Mouse (Mus musculus): ENCODE measurements around the gene Vps37b. TPM values are rescaled to one million over a fixed set of nuclear protein-coding genes. Genes with fewer than 3 reads are reported as not detected.

Vps37b gene
- total RNA-seq (2014; rRNA removed; ENCODE audit: low replicate concordance) (51.4 and 59.6 TPM in 2 replicates), polyA plus RNA-seq (2015; fragmentation: Nextera tagmentation; extraction: Ambion mirVana) (44.5 and 55.7 TPM in 2 replicates)

DNA sequence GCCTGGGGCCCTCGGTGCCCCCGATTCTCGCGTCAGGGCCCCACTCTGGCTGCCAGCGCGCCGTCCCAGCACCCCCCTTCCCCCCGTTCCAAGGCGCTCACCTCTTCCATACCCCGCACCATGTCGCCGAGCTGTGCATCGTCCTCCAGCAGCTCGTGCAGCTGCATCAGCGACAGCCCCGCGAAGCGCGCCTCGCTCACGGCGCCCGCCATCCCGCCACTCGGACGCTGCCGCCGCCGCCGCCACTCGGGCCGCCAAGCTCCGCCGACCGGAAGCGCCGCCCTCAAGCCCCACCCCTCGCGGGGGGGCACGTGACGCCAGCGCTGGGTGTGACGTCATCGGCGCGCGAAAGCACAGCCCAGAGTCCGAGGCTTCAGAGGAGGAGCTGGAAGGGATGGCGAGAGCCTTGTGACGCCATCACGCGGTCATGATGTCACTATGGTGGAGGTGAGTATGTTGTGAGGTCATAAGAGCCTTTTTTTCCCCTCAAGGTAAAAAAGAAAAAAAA, at the start of gene Vps37b:
Gene Vps37b, minus strand, starts transcription at position 270 of the 508 bp plus-strand sequence.
- ATAC-seq (ENCODE audit: insufficient read depth, low read depth) (peak; percentile 86), DNase-seq (ENCODE audit: low spot score) (peak; percentile 73)
- H3K4me1 ChIP-seq (ENCODE audit: control insufficient read depth, insufficient read depth), result peaks cover 39% of the 10 kb centered on the region
- H3K27me3 ChIP-seq (ENCODE audit: control insufficient read depth, insufficient read depth, low read length), result no peaks in the 10 kb centered on the region
- peak within 1 kb of the TSS; percentile 98 for H3K9ac ChIP-seq (replicated peaks; ENCODE audit: low read depth, low read length)
- H3K36me3 ChIP-seq (replicated peaks; ENCODE audit: control insufficient read depth, insufficient read depth, low read length), result no peaks in the 10 kb centered on the region
- WGBS, result under 1% methylated on average over 52 of the region's 52 CpGs
- H3K9me3 ChIP-seq (replicated peaks; ENCODE audit: control insufficient read depth, low read length), result no peaks in the 10 kb centered on the region
- H3K4me2 ChIP-seq (ENCODE audit: low read depth, low read length), result peak within 1 kb of the TSS; percentile 95
- H3K27ac ChIP-seq (ENCODE audit: low read depth), result peak within 1 kb of the TSS; percentile 98
- TF ChIP-seq CTCF (IDR thresholded peaks at IDR 0.05; ENCODE audit: low read depth) (no peak), EP300 (IDR thresholded peaks at IDR 0.05; ENCODE audit: low read depth) (no peak)
- H3K4me3 ChIP-seq (ENCODE audit: low read depth, low read length), result peak within 1 kb of the TSS; percentile 97

DNA sequence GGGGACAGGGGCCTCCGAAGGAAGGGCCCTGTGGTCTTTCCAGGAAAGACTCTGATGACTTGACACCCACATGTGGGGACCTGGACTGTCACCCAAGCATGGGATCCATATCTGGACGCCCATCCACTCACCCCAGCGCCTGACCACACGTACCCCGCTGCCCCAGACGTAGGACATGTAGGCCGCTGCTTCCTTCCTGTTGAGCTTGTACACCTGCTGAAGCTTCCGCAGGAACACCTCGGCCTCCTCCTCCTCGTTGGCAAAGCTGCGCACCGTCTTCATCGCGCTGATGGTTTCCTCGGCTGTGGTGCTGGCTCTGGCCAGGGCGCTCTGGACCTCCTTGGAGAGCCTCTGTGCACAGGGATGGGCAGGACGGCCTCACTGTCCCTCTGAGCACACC, 47.8 kb upstream of the Vps37b start:
- ATAC-seq (ENCODE audit: insufficient read depth, low read depth), result no peak
- Histone ChIP-seq H3K9me3 (replicated peaks; ENCODE audit: control insufficient read depth, low read length) (no peaks in the 10 kb centered on the region), H3K27me3 (ENCODE audit: control insufficient read depth, insufficient read depth, low read length) (no peaks in the 10 kb centered on the region), H3K4me2 (ENCODE audit: low read depth, low read length) (no peak overlapping the region; the same call in 1 of the 2 replicates), H3K9ac (replicated peaks; ENCODE audit: low read depth, low read length) (no peak overlapping the region), H3K4me3 (ENCODE audit: low read depth, low read length) (no peak overlapping the region), H3K36me3 (replicated peaks; ENCODE audit: control insufficient read depth, insufficient read depth, low read length) (no peaks in the 10 kb centered on the region), H3K4me1 (ENCODE audit: control insufficient read depth, insufficient read depth) (peaks cover 8% of the 10 kb centered on the region), H3K27ac (ENCODE audit: low read depth) (no peak overlapping the region; the same call in 1 of the 2 replicates)
- TF ChIP-seq CTCF (IDR thresholded peaks at IDR 0.05; ENCODE audit: low read depth), result no peak
- TF ChIP-seq EP300 (IDR thresholded peaks at IDR 0.05; ENCODE audit: low read depth), result no peak
- DNase-seq (ENCODE audit: low spot score), result no peak
- WGBS, result 88% methylated on average over 17 of the region's 17 CpGs

DNA sequence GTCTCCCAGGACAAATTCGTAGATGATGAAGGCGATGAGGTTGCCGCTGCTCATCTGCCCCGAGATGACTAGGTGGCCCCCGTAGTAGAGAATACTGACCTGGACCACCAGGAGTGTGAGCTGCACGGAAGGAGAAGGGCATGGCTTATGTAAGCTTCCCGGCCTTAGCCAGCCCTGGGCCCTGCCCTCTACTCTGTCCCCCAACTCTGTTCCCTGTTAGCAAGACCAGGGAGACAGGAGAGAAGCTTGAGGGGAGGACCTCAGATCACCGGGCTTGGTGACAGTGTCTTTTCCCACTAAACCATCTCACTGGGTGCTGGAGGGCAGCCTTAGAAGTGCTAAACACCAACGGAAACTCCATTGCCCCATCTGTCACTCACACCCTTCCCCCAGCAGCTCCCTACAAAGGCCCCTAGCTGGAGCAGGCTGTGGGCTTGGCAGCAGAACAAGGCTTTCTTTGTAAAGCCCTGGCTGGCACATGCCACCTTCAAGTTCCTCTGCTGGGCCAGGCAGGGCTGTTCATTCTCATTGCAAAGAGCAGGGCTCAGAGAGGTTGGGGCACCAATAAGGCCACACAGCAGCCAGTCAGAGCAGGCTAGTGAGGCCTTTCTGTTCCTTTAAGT, 46.8 kb upstream of the Vps37b start:
- Histone ChIP-seq H3K27me3 (ENCODE audit: control insufficient read depth, insufficient read depth, low read length) (no peaks in the 10 kb centered on the region), H3K4me1 (ENCODE audit: control insufficient read depth, insufficient read depth) (peaks cover 8% of the 10 kb centered on the region), H3K9me3 (replicated peaks; ENCODE audit: control insufficient read depth, low read length) (no peaks in the 10 kb centered on the region), H3K27ac (ENCODE audit: low read depth) (peak overlapping the region; percentile 27; the same call in 1 of the 2 replicates), H3K36me3 (replicated peaks; ENCODE audit: control insufficient read depth, insufficient read depth, low read length) (no peaks in the 10 kb centered on the region), H3K4me2 (ENCODE audit: low read depth, low read length) (peak overlapping the region; percentile 6; the same call in 1 of the 2 replicates), H3K9ac (replicated peaks; ENCODE audit: low read depth, low read length) (no peak overlapping the region; the same call in 1 of the 2 replicates), H3K4me3 (ENCODE audit: low read depth, low read length) (no peak overlapping the region)
- TF ChIP-seq EP300 (IDR thresholded peaks at IDR 0.05; ENCODE audit: low read depth) (no peak), CTCF (IDR thresholded peaks at IDR 0.05; ENCODE audit: low read depth) (no peak)
- DNase-seq (ENCODE audit: low spot score) (no peak), ATAC-seq (ENCODE audit: insufficient read depth, low read depth) (0 out of 2 replicates have a peak, but pooled peaks have one; percentile 21)
- 63% methylated on average over 9 of the region's 9 CpGs for WGBS

DNA sequence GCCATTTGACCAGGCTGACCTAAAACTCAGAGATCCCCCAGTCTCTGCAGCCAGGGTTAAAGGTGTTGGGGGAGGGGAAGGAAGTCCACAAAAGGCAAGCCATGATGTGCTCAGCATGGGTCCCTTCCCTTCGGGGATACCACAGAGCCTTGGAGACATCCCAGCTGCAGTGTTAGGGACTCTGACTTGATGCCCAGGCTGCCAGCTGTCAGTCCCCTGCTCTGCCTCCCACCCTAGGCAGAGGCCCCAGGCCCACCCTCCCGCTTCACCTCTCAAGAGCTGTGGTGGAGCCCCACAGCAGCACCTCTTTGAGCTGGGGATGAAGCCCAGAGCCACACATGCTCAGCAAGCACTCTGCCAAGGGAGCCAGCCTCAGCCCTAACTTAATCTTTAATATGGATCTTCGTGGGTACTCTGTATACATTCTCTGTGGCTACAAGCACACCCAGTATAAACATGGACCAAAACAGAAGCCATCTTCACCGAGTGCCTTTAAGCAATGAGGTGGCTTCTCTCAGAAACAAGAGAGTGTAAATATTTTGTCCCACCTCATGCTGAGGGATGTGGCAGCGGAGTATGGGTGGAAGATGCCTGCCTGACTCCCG, 45.9 kb upstream of the Vps37b start:
- H3K4me3 ChIP-seq (ENCODE audit: low read depth, low read length), result no peak overlapping the region
- no peak overlapping the region; the same call in 1 of the 2 replicates for H3K27ac ChIP-seq (ENCODE audit: low read depth)
- no peak overlapping the region for H3K9ac ChIP-seq (replicated peaks; ENCODE audit: low read depth, low read length)
- H3K36me3 ChIP-seq (replicated peaks; ENCODE audit: control insufficient read depth, insufficient read depth, low read length), result no peaks in the 10 kb centered on the region
- ATAC-seq (ENCODE audit: insufficient read depth, low read depth), result no peak
- peaks cover 14% of the 10 kb centered on the region for H3K4me1 ChIP-seq (ENCODE audit: control insufficient read depth, insufficient read depth)
- TF ChIP-seq CTCF (IDR thresholded peaks at IDR 0.05; ENCODE audit: low read depth), result no peak
- no peak for TF ChIP-seq EP300 (IDR thresholded peaks at IDR 0.05; ENCODE audit: low read depth)
- no peak overlapping the region for H3K4me2 ChIP-seq (ENCODE audit: low read depth, low read length)
- no peaks in the 10 kb centered on the region for H3K9me3 ChIP-seq (replicated peaks; ENCODE audit: control insufficient read depth, low read length)
- DNase-seq (ENCODE audit: low spot score), result no peak
- WGBS, result 78% methylated on average over 6 of the region's 6 CpGs
- no peaks in the 10 kb centered on the region for H3K27me3 ChIP-seq (ENCODE audit: control insufficient read depth, insufficient read depth, low read length)

DNA sequence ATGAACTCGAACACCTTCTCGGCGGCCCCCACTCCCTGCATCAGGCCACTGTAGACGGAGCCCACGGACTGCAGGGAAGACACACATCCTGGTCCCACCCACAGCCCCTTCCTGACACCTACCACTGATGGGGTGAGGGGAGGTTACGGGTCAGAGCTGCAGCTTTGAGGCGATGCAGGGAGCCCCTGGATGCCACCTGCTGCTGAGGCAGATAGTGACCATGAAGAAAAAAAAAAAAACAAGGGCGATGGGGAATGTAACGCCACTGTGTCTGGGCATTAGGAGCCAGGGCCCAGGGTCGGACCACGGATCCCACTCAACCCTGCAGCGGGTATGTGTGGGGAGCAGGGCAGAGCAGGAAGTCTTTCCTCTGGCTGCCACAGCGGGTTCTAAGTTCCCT, 45.2 kb upstream of the Vps37b start:
- Histone ChIP-seq H3K4me3 (ENCODE audit: low read depth, low read length) (no peak overlapping the region), H3K27ac (ENCODE audit: low read depth) (no peak overlapping the region), H3K9me3 (replicated peaks; ENCODE audit: control insufficient read depth, low read length) (no peaks in the 10 kb centered on the region), H3K27me3 (ENCODE audit: control insufficient read depth, insufficient read depth, low read length) (no peaks in the 10 kb centered on the region), H3K36me3 (replicated peaks; ENCODE audit: control insufficient read depth, insufficient read depth, low read length) (no peaks in the 10 kb centered on the region), H3K9ac (replicated peaks; ENCODE audit: low read depth, low read length) (no peak overlapping the region), H3K4me1 (ENCODE audit: control insufficient read depth, insufficient read depth) (peaks cover 14% of the 10 kb centered on the region), H3K4me2 (ENCODE audit: low read depth, low read length) (no peak overlapping the region)
- no peak for TF ChIP-seq EP300 (IDR thresholded peaks at IDR 0.05; ENCODE audit: low read depth)
- no peak for TF ChIP-seq CTCF (IDR thresholded peaks at IDR 0.05; ENCODE audit: low read depth)
- no peak for DNase-seq (ENCODE audit: low spot score)
- 85% methylated on average over 13 of the region's 13 CpGs for WGBS
- no peak for ATAC-seq (ENCODE audit: insufficient read depth, low read depth)
